Mouse (Mus musculus): Measurements from ENCODE around the gene Dctd. TPM values are rescaled to one million over a fixed set of nuclear protein-coding genes. Genes with fewer than 3 reads are reported as not detected.

Gene Dctd
- polyA plus RNA-seq, 1 experiment from 2014 or later = 32.9 TPM

DNA sequence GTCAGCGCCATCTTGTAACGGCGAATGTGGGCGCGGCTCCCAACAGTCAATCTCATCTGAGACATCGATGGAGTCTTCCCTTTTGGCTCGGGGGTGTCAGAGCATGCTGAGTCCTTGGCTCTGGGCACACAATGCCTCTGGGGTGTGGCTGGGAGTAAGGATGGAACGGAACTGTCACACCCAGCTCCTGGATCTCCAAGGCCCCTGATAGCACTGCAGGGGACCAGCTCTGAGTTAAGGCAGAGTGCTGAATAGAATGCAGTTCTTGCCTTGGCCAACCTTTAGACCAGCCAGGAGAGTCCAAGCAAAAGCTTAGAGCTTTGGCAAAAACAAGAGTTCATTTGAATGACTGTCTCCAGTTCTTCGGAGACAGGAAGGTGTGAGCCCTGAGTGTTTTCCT lies 97.1 kb downstream of the Dctd start:
- H3K9me3 ChIP-seq (ENCODE audit: control insufficient read depth, low read length) = no peaks in the 10 kb centered on the region
- H3K36me3 ChIP-seq (ENCODE audit: control insufficient read depth, insufficient read depth, low read length) = no peaks in the 10 kb centered on the region
- 97% methylated on average over 9 of the region's 9 CpGs for WGBS
- H3K9ac ChIP-seq (ENCODE audit: low read length) = no peak overlapping the region
- H3K4me1 ChIP-seq (ENCODE audit: control insufficient read depth, insufficient read depth, low read length) = no peaks in the 10 kb centered on the region
- DNase-seq (ENCODE audit: low spot score) (no peak), ATAC-seq (ENCODE audit: insufficient read depth, low FRiP score, low TSS enrichment) (no peak)
- H3K4me3 ChIP-seq (ENCODE audit: low read depth, low read length) = no peak overlapping the region
- no peaks in the 10 kb centered on the region for H3K27me3 ChIP-seq (ENCODE audit: control insufficient read depth, insufficient read depth, low read length)
- no peak overlapping the region for H3K27ac ChIP-seq (ENCODE audit: low read depth, low read length)
- no peak overlapping the region for H3K4me2 ChIP-seq (ENCODE audit: low read depth)

GRCm38 (mm10) chr8:48199171-48199570 lies 100.3 kb downstream of the Dctd start:
- Histone ChIP-seq H3K4me3 (ENCODE audit: low read depth, low read length) (no peak overlapping the region), H3K27me3 (ENCODE audit: control insufficient read depth, insufficient read depth, low read length) (no peaks in the 10 kb centered on the region), H3K4me2 (ENCODE audit: low read depth) (no peak overlapping the region), H3K9ac (ENCODE audit: low read length) (no peak overlapping the region), H3K9me3 (ENCODE audit: control insufficient read depth, low read length) (no peaks in the 10 kb centered on the region), H3K27ac (ENCODE audit: low read depth, low read length) (no peak overlapping the region), H3K36me3 (ENCODE audit: control insufficient read depth, insufficient read depth, low read length) (no peaks in the 10 kb centered on the region), H3K4me1 (ENCODE audit: control insufficient read depth, insufficient read depth, low read length) (peaks cover 4% of the 10 kb centered on the region; the same call in 1 of the 2 replicates)
- WGBS = 93% methylated on average over 9 of the region's 9 CpGs
- DNase-seq (ENCODE audit: low spot score) (no peak), ATAC-seq (ENCODE audit: insufficient read depth, low FRiP score, low TSS enrichment) (no peak)

DNA sequence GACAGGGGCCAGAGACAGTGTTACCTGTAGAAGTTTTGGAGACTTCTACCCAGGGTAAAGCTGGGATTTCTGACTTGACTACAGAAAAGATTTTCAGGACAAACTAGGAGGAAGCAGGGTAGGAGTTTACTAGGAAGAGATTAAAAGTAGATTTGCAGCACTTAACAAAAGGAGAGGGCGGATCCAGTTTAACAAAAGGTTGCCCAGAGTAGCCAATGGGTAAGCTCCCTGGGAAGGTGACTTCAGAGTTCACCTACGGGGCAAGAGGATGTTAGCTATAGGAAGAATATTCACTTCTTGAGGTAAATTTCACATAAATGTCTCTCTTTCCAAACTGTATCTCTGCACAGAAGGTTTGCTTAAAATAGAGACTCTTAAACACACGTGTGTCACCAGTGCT lies 103.7 kb downstream of the Dctd start:
- Histone ChIP-seq H3K9ac (ENCODE audit: low read length) (no peak overlapping the region), H3K4me2 (ENCODE audit: low read depth) (no peak overlapping the region), H3K36me3 (ENCODE audit: control insufficient read depth, insufficient read depth, low read length) (no peaks in the 10 kb centered on the region), H3K9me3 (ENCODE audit: control insufficient read depth, low read length) (no peaks in the 10 kb centered on the region), H3K27me3 (ENCODE audit: control insufficient read depth, insufficient read depth, low read length) (no peaks in the 10 kb centered on the region), H3K27ac (ENCODE audit: low read depth, low read length) (no peak overlapping the region), H3K4me3 (ENCODE audit: low read depth, low read length) (no peak overlapping the region), H3K4me1 (ENCODE audit: control insufficient read depth, insufficient read depth, low read length) (peaks cover 4% of the 10 kb centered on the region; the same call in 1 of the 2 replicates)
- ATAC-seq (ENCODE audit: insufficient read depth, low FRiP score, low TSS enrichment) (no peak), DNase-seq (ENCODE audit: low spot score) (no peak)
- WGBS = 76% methylated on average over 3 of the region's 3 CpGs

Other genes starting within 250 kb of the Dctd start
- 9.6 and 10.1 TPM in 2 replicates for gene Wwc2, start 108.2 kb upstream of the Dctd start, polyA plus RNA-seq (2014; fragmentation: Nextera tagmentation; extraction: Ambion mirVana)

Measured in neural tube, embryonic 11.5 days (tissue).